Mouse (Mus musculus): Measurements from ENCODE around the gene Kremen1. TPM values are rescaled to one million over a fixed set of nuclear protein-coding genes. Genes with fewer than 3 reads are reported as not detected.
A peak's percentile ranks its signal among the peaks of the same experiment; 100 is the strongest.

Kremen1 gene
- polyA plus RNA-seq, 1 experiment from 2014 or later: 18.3 TPM

GRCm38 (mm10) chr11:5150416-5151246 lies 110.7 kb downstream of the Kremen1 start:
- Histone ChIP-seq H3K27ac (peak overlapping the region; percentile 77), H3K4me1 (replicated peaks; ENCODE audit: insufficient read depth, low read length) (peaks cover 48% of the 10 kb centered on the region), H3K9ac (ENCODE audit: low read depth, low read length) (peak overlapping the region; percentile 24; the same call in 1 of the 2 replicates), H3K9me3 (replicated peaks; ENCODE audit: low read length) (no peaks in the 10 kb centered on the region), H3K27me3 (ENCODE audit: insufficient read depth, low read length) (no peaks in the 10 kb centered on the region), H3K4me3 (replicated peaks; ENCODE audit: low read depth, low read length) (peak overlapping the region; percentile 57), H3K36me3 (ENCODE audit: insufficient read depth, low read length) (no peaks in the 10 kb centered on the region), H3K4me2 (ENCODE audit: low read length) (peak overlapping the region; percentile 95)
- DNase-seq (ENCODE audit: low spot score) (no peak), ATAC-seq (replicated peaks; ENCODE audit: low FRiP score, low read depth) (no peak)
- TF ChIP-seq CTCF (IDR thresholded peaks at IDR 0.05; ENCODE audit: low read depth): no peak
- 56% methylated on average over 9 of the region's 9 CpGs for WGBS

GRCm38 (mm10) chr11:5149955-5150354 lies 111.4 kb downstream of the Kremen1 start:
- Histone ChIP-seq H3K4me1 (replicated peaks; ENCODE audit: insufficient read depth, low read length) (peaks cover 43% of the 10 kb centered on the region), H3K27ac (peak overlapping the region; percentile 77), H3K27me3 (ENCODE audit: insufficient read depth, low read length) (no peaks in the 10 kb centered on the region), H3K9me3 (replicated peaks; ENCODE audit: low read length) (no peaks in the 10 kb centered on the region), H3K9ac (ENCODE audit: low read depth, low read length) (peak overlapping the region; percentile 27; the same call in 1 of the 2 replicates), H3K36me3 (ENCODE audit: insufficient read depth, low read length) (no peaks in the 10 kb centered on the region), H3K4me3 (replicated peaks; ENCODE audit: low read depth, low read length) (no peak overlapping the region), H3K4me2 (ENCODE audit: low read length) (peak overlapping the region; percentile 95)
- 69% methylated on average over 9 of the region's 9 CpGs for WGBS
- TF ChIP-seq CTCF (IDR thresholded peaks at IDR 0.05; ENCODE audit: low read depth): no peak
- DNase-seq (ENCODE audit: low spot score): no peak
- ATAC-seq (replicated peaks; ENCODE audit: low FRiP score, low read depth): no peak

DNA sequence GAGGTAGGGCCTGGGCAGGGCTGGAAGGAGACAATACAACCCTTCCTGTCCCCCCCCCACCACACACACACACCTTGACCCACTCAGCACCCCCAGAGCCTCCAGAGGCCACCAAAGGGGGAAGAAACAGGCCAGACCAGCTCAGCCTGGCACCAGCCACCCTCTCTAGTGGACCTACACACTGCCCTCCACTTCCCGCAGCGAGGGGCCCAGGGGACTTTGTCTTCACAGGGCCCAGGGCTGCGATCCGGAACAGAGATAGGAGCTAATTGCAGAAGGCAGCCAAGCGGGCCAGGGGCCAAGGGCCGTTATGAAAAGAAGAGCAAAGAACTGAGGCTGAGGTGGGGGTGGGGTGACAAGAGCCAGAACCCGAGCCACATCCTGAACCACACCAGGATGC lies 112.1 kb downstream of the Kremen1 start:
- Histone ChIP-seq H3K4me3 (replicated peaks; ENCODE audit: low read depth, low read length) (no peak overlapping the region), H3K36me3 (ENCODE audit: insufficient read depth, low read length) (no peaks in the 10 kb centered on the region), H3K27ac (peak overlapping the region; percentile 77), H3K27me3 (ENCODE audit: insufficient read depth, low read length) (no peaks in the 10 kb centered on the region), H3K4me2 (ENCODE audit: low read length) (peak overlapping the region; percentile 95), H3K9me3 (replicated peaks; ENCODE audit: low read length) (no peaks in the 10 kb centered on the region), H3K9ac (ENCODE audit: low read depth, low read length) (peak overlapping the region; percentile 27; the same call in 1 of the 2 replicates), H3K4me1 (replicated peaks; ENCODE audit: insufficient read depth, low read length) (peaks cover 38% of the 10 kb centered on the region)
- no peak for TF ChIP-seq CTCF (IDR thresholded peaks at IDR 0.05; ENCODE audit: low read depth)
- ATAC-seq (replicated peaks; ENCODE audit: low FRiP score, low read depth): peak; percentile 33
- 18% methylated on average over 7 of the region's 7 CpGs for WGBS
- DNase-seq (ENCODE audit: low spot score): no peak

- H3K36me3 ChIP-seq (ENCODE audit: insufficient read depth, low read length): no peaks in the 10 kb centered on the region
- ATAC-seq (replicated peaks; ENCODE audit: low FRiP score, low read depth) (peak; percentile 70; the same call in 1 of the 2 replicates), DNase-seq (ENCODE audit: low spot score) (no peak)
- H3K4me3 ChIP-seq (replicated peaks; ENCODE audit: low read depth, low read length): no peak overlapping the region
- WGBS: 51% methylated on average over 3 of the region's 3 CpGs
- H3K27ac ChIP-seq: peak overlapping the region; percentile 69
- no peak for TF ChIP-seq CTCF (IDR thresholded peaks at IDR 0.05; ENCODE audit: low read depth)
- H3K9me3 ChIP-seq (replicated peaks; ENCODE audit: low read length): no peaks in the 10 kb centered on the region
- peaks cover 40% of the 10 kb centered on the region for H3K4me1 ChIP-seq (replicated peaks; ENCODE audit: insufficient read depth, low read length)
- no peak overlapping the region for H3K4me2 ChIP-seq (ENCODE audit: low read length)
- no peak overlapping the region for H3K9ac ChIP-seq (ENCODE audit: low read depth, low read length)
- H3K27me3 ChIP-seq (ENCODE audit: insufficient read depth, low read length): no peaks in the 10 kb centered on the region
Measured at GRCm38 (mm10) chr11:5145600-5145999, 115.8 kb downstream of the Kremen1 start.

- TF ChIP-seq CTCF (IDR thresholded peaks at IDR 0.05; ENCODE audit: low read depth): no peak
- no peak overlapping the region for H3K4me3 ChIP-seq (replicated peaks; ENCODE audit: low read depth, low read length)
- no peaks in the 10 kb centered on the region for H3K27me3 ChIP-seq (ENCODE audit: insufficient read depth, low read length)
- H3K9ac ChIP-seq (ENCODE audit: low read depth, low read length): no peak overlapping the region
- no peak overlapping the region for H3K4me2 ChIP-seq (ENCODE audit: low read length)
- ATAC-seq (replicated peaks; ENCODE audit: low FRiP score, low read depth) (no peak), DNase-seq (ENCODE audit: low spot score) (no peak)
- no peaks in the 10 kb centered on the region for H3K36me3 ChIP-seq (ENCODE audit: insufficient read depth, low read length)
- peaks cover 21% of the 10 kb centered on the region for H3K4me1 ChIP-seq (replicated peaks; ENCODE audit: insufficient read depth, low read length)
- no peaks in the 10 kb centered on the region for H3K9me3 ChIP-seq (replicated peaks; ENCODE audit: low read length)
- 68% methylated on average over 2 of the region's 2 CpGs for WGBS
- H3K27ac ChIP-seq: peak overlapping the region; percentile 21; the same call in 1 of the 2 replicates
Measured at GRCm38 (mm10) chr11:5141965-5142364, 119.4 kb downstream of the Kremen1 start.

Other genes starting within 250 kb of the Kremen1 start
- gene Rasl10a, start 203.4 kb downstream of the Kremen1 start, polyA plus RNA-seq (2015; fragmentation: Nextera tagmentation; extraction: Ambion mirVana): 1.9 and 2.7 TPM in 2 replicates
- 27.2 and 30.3 TPM in 2 replicates for gene Gas2l1, start 196.2 kb downstream of the Kremen1 start, polyA plus RNA-seq (2015; fragmentation: Nextera tagmentation; extraction: Ambion mirVana)
- gene Rhbdd3, start 162.6 kb downstream of the Kremen1 start, polyA plus RNA-seq (2015; fragmentation: Nextera tagmentation; extraction: Ambion mirVana): 26.8 and 28.3 TPM in 2 replicates
- gene Ewsr1, start 162.3 kb downstream of the Kremen1 start, polyA plus RNA-seq (2015; fragmentation: Nextera tagmentation; extraction: Ambion mirVana): 477 and 504 TPM in 2 replicates
- 174 and 180 TPM in 2 replicates for gene Emid1, start 109.3 kb downstream of the Kremen1 start, polyA plus RNA-seq (2015; fragmentation: Nextera tagmentation; extraction: Ambion mirVana)
- gene Znrf3, start 183.3 kb upstream of the Kremen1 start, polyA plus RNA-seq (2015; fragmentation: Nextera tagmentation; extraction: Ambion mirVana): 13.3 and 15.7 TPM in 2 replicates

All from kidney, postnatal 0 days (tissue).